Mouse (Mus musculus) stomach, embryonic 15.5 days (tissue): ENCODE data around the gene Acat2. TPM values are rescaled to one million over a fixed set of nuclear protein-coding genes. Genes with fewer than 3 reads are reported as not detected.
A peak's percentile ranks its signal among the peaks of the same experiment; 100 is the strongest.
"Not testable (repeated sequence)": the region's sequence is repeated elsewhere in the genome, so short reads cannot be mapped to it uniquely, and the experiment has no call there.

Source experiments
- ATAC-seq: fragments of 200-750 bp; cut with Nextera tagmentation; 2 replicates; pipeline ENCODE4 v1.8.0; 2017; ENCODE audit warnings: low read depth, moderate number of reproducible peaks, moderate TSS enrichment; ENCODE audit not compliant: insufficient read depth, low FRiP score
- H3K27ac ChIP-seq: fragments of 300-500 bp; sonication (generic); 2 replicates; pipeline ENCODE4 v1.5.1; 2015; ENCODE audit warnings: mild to moderate bottlenecking, inconsistent platforms
- H3K27me3 ChIP-seq: fragments of 300-500 bp; sonication (generic); replicated peaks from 2 replicates; pipeline ENCODE4 v1.6.1; 2015; ENCODE audit warnings: inconsistent platforms
- H3K36me3 ChIP-seq: fragments of 300-500 bp; sonication (generic); 2 replicates; pipeline ENCODE4 v1.6.1; 2015; ENCODE audit warnings: inconsistent platforms
- H3K4me1 ChIP-seq: fragments of 300-500 bp; sonication (generic); 2 replicates; pipeline ENCODE4 v1.6.1; 2015; ENCODE audit warnings: inconsistent platforms
- H3K4me2 ChIP-seq: fragments of 300-500 bp; sonication (generic); 2 replicates; pipeline ENCODE4 v1.6.1; 2015; ENCODE audit warnings: mild to moderate bottlenecking, inconsistent platforms
- H3K4me3 ChIP-seq: fragments of 300-500 bp; sonication (generic); replicated peaks from 2 replicates; pipeline ENCODE4 v1.5.1; 2015; ENCODE audit warnings: inconsistent platforms
- H3K9ac ChIP-seq: fragments of 300-500 bp; sonication (generic); 2 replicates; pipeline ENCODE4 v1.6.1; 2015; ENCODE audit warnings: inconsistent platforms
- H3K9me3 ChIP-seq: fragments of 300-500 bp; sonication (generic); 2 replicates; pipeline ENCODE4 v1.6.1; 2016; ENCODE audit warnings: inconsistent platforms
- WGBS: fragments of 180-500 bp; shearing (Covaris S2); methylation state at CpG from one replicate; pipeline ENCODE4 v1.1.7; 2015; 5-methylcytosine and 5-hydroxymethylcytosine counted together
- polyA plus RNA-seq: library from polyadenylated mRNA; unstranded; fragments of >200 nt; fragmentation: Nextera tagmentation; extraction: Ambion mirVana; gene quantifications from 2 replicates; pipeline ENCODE4 v1.2.1, GENCODE M21; 2015

Gene Acat2
- polyA plus RNA-seq, 1 experiment from 2014 or later: 146 TPM

- H3K4me1 ChIP-seq: no peaks in the 10 kb centered on the region
- no peaks in the 10 kb centered on the region for H3K9me3 ChIP-seq
- H3K4me2 ChIP-seq: no peak overlapping the region
- 86% methylated on average over 5 of the region's 5 CpGs for WGBS
- no peak overlapping the region for H3K27ac ChIP-seq
- no peak for ATAC-seq
- no peak overlapping the region for H3K4me3 ChIP-seq
- H3K36me3 ChIP-seq: peaks cover 31% of the 10 kb centered on the region
- no peak overlapping the region for H3K9ac ChIP-seq
- H3K27me3 ChIP-seq: no peaks in the 10 kb centered on the region
Measured at GRCm38 (mm10) chr17:12949669-12950068, 10.9 kb downstream of the Acat2 start.

GRCm38 (mm10) chr17:12942459-12943162 lies 17.9 kb downstream of the Acat2 start:
- peaks cover 12% of the 10 kb centered on the region; the same call in 1 of the 2 replicates for H3K36me3 ChIP-seq
- no peak overlapping the region for H3K27ac ChIP-seq
- no peaks in the 10 kb centered on the region for H3K9me3 ChIP-seq
- no peaks in the 10 kb centered on the region; the same call in 1 of the 2 replicates for H3K4me1 ChIP-seq
- H3K9ac ChIP-seq: no peak overlapping the region
- 83% methylated on average over 6 of the region's 6 CpGs for WGBS
- no peak for ATAC-seq
- H3K4me2 ChIP-seq: no peak overlapping the region
- H3K4me3 ChIP-seq: no peak overlapping the region
- H3K27me3 ChIP-seq: no peaks in the 10 kb centered on the region

DNA sequence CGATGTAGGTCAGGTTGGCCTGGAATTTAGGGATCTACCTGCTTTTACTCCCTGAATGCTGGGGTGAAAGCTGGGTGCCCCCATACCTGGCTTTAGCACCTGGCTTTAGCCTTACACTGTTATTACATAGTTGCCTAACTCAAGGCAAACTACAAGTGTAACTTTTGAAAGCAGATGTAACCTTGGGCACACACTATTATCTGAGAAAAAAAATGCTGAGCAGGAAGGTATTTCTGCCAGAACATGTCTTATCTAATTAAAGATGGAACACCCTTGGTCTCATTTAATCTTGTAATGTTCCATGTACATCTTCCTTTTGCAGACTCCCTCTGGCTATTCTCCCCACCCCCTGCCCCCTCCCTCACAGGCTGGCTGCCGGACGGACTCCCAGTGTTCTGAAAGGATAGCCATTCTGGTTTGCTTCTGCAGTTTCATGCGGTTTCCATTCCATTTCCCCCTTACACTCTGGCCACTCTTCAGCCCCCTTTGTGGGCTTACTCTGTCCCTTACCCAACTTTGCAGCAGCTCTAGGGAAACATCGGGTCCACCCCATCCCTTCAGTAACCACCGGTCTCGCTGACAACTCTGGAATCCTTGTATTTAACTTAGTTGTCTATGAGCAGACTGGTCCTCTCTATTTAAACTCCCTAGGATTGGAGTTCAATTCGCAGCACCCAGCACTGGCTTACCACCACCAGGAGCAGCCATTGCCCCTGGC lies 18.8 kb downstream of the Acat2 start:
- Histone ChIP-seq H3K36me3 (peaks cover 12% of the 10 kb centered on the region; the same call in 1 of the 2 replicates), H3K4me2 (no peak overlapping the region), H3K27me3 (no peaks in the 10 kb centered on the region), H3K4me3 (no peak overlapping the region), H3K4me1 (no peaks in the 10 kb centered on the region; the same call in 1 of the 2 replicates), H3K9me3 (no peaks in the 10 kb centered on the region), H3K27ac (no peak overlapping the region), H3K9ac (no peak overlapping the region)
- whole genome bisulfite sequencing: 68% methylated on average over 8 of the region's 8 CpGs
- ATAC-seq: no peak

- no peak within 1 kb of the TSS for H3K27ac ChIP-seq
- 8% methylated on average over 27 of the region's 27 CpGs for WGBS
Measured at GRCm38 (mm10) chr17:12940151-12940805, 20.3 kb downstream of the Acat2 start, which contains the start of gene Acat3. Acat3 (minus strand) TSS chr17:12940600.

GRCm38 (mm10) chr17:12939377-12940148 lies 21.0 kb downstream of the Acat2 start:
- not testable (repeated sequence) for H3K9me3 ChIP-seq, H3K27ac ChIP-seq, H3K9ac ChIP-seq, ATAC-seq, H3K36me3 ChIP-seq, H3K4me1 ChIP-seq, H3K27me3 ChIP-seq
- Histone ChIP-seq H3K4me3 (peak overlapping the region; percentile 38), H3K4me2 (peak overlapping the region; percentile 70)
- 67% methylated on average over 2 of the region's 12 CpGs for WGBS

More at GRCm38 (mm10) chr17:12940151-12940805, 20.3 kb downstream of the Acat2 start, which contains the start of gene Acat3:
- H3K4me3 ChIP-seq: peak within 1 kb of the TSS; percentile 38
- H3K9me3 ChIP-seq: no peaks in the 10 kb centered on the region
- H3K4me2 ChIP-seq: peak within 1 kb of the TSS; percentile 70
- H3K36me3 ChIP-seq: 0 out of 2 replicates have a peak, but pooled peaks cover 8% of the 10 kb centered on the region
- peak; percentile 76 for ATAC-seq
- H3K9ac ChIP-seq: no peak within 1 kb of the TSS
- H3K27me3 ChIP-seq: no peaks in the 10 kb centered on the region
- H3K4me1 ChIP-seq: no peaks in the 10 kb centered on the region; the same call in 1 of the 2 replicates

DNA sequence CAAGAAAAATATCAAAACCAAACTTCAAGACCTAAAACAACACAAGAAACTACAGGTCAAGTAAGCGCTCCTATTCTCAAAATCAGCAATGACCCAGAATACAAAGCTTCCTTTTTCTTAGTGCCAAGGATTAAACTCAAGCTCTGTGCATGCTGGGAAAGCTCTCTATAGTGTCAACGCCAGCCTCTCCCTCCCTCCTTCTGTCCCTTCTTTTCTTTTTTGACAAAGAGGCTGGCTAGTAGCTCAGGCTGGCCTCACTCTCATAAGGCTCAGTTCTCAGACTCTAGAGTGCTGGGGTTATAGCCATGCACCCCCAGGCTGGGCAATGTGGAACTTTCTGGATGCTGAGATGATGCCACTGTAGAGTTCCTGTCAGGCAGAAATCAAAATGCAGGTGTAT lies 22.5 kb downstream of the Acat2 start:
- Histone ChIP-seq H3K27ac (no peak overlapping the region), H3K27me3 (no peaks in the 10 kb centered on the region), H3K9me3 (no peaks in the 10 kb centered on the region), H3K4me1 (no peaks in the 10 kb centered on the region; the same call in 1 of the 2 replicates), H3K4me3 (no peak overlapping the region), H3K4me2 (no peak overlapping the region), H3K36me3 (0 out of 2 replicates have a peak, but pooled peaks cover 2% of the 10 kb centered on the region), H3K9ac (no peak overlapping the region)
- 60% methylated on average over 2 of the region's 2 CpGs for WGBS
- ATAC-seq: no peak

DNA sequence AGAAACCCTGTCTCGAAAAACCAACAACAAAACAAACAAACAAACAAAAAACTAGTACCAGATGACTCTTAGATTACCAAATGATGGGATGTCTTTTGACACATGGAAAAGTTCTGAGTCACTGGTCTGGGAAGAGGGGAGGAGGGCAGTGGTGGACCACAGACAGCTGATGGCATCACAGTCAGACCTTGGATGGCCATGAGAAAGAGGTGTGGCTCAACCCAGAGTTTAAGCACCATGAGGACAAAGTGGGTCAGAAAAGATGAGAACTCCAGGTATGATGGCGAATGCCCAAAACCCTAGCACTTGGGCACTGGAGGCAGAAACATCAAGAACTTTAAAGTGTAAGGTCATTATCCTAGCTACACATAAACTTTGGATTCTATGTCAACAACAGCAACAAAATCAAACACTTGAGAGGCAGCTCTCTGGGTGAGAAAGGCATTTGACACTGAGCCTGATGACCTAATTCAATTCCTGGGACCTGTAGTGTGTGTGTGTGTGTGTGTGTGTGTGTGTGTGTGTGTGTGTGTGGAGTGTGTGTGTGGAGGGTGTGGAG lies 23.1 kb downstream of the Acat2 start:
- no peak overlapping the region for H3K4me3 ChIP-seq
- no peak overlapping the region for H3K4me2 ChIP-seq
- H3K4me1 ChIP-seq: no peaks in the 10 kb centered on the region; the same call in 1 of the 2 replicates
- ATAC-seq: no peak
- H3K9ac ChIP-seq: no peak overlapping the region
- H3K27ac ChIP-seq: no peak overlapping the region
- no peaks in the 10 kb centered on the region for H3K27me3 ChIP-seq
- no peaks in the 10 kb centered on the region for H3K9me3 ChIP-seq
- WGBS: 71% methylated on average over 2 of the region's 2 CpGs
- 0 out of 2 replicates have a peak, but pooled peaks cover under 1% of the 10 kb centered on the region for H3K36me3 ChIP-seq

- WGBS: 55% methylated on average over 4 of the region's 4 CpGs
- no peaks in the 10 kb centered on the region for H3K9me3 ChIP-seq
- no peak overlapping the region for H3K4me3 ChIP-seq
- no peaks in the 10 kb centered on the region for H3K27me3 ChIP-seq
- H3K4me2 ChIP-seq: no peak overlapping the region
- H3K4me1 ChIP-seq: no peaks in the 10 kb centered on the region; the same call in 1 of the 2 replicates
- H3K36me3 ChIP-seq: no peaks in the 10 kb centered on the region
- no peak overlapping the region for H3K27ac ChIP-seq
- no peak overlapping the region for H3K9ac ChIP-seq
- ATAC-seq: peak; percentile 36; the same call in 1 of the 2 replicates
Measured at GRCm38 (mm10) chr17:12935719-12936118, 24.8 kb downstream of the Acat2 start.

DNA sequence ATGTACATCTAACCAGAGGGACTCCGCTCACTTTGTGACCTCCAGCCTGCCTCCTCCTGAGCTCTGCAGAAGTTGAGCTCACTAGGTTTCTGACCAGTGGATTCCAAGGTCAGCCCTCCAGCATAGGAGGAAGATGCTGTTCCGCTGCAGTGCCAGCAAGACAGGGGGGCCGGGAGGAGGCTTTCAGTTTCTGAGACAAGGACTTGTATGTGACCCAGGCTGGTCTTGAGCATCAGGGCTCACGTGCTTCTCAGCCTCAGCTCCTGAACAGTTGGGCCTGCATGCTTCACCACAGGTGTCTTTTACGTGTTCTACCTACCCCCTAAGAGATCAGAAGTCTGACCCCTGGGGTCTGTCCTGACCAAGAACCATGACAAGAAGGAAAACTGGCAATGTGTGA lies 29.0 kb downstream of the Acat2 start:
- ATAC-seq, H3K9me3 ChIP-seq, H3K4me3 ChIP-seq, H3K27me3 ChIP-seq, H3K27ac ChIP-seq, H3K36me3 ChIP-seq, H3K4me2 ChIP-seq, H3K9ac ChIP-seq, H3K4me1 ChIP-seq: not testable (repeated sequence)
- WGBS: 94% methylated on average over 5 of the region's 5 CpGs

GRCm38 (mm10) chr17:12925703-12926180 lies 34.8 kb downstream of the Acat2 start:
- H3K27ac ChIP-seq: no peak overlapping the region
- no peaks in the 10 kb centered on the region for H3K4me1 ChIP-seq
- no peaks in the 10 kb centered on the region for H3K27me3 ChIP-seq
- H3K36me3 ChIP-seq: peaks cover 45% of the 10 kb centered on the region
- H3K9me3 ChIP-seq: no peaks in the 10 kb centered on the region
- H3K4me2 ChIP-seq: no peak overlapping the region
- no peak overlapping the region for H3K9ac ChIP-seq
- no peak for ATAC-seq
- WGBS: 88% methylated on average over 8 of the region's 8 CpGs
- H3K4me3 ChIP-seq: no peak overlapping the region

DNA sequence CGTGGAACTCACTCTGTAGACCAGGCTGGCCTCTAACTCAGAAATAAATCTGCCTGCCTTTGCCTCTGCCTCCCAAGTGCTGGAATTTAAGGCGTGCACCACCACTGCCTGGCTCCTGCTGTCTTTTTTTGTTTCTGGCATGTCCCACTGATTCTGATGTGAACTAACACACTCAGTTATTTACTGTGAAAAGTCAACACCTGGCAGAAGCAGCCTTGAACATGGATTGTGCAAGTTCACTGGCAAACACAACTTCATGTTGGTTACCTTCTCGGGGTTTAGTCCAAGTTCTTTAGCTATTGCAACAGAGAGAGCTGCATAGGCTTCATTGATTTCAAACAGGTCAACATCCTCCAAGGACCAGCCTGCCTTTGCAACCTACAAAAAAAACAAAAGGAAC lies 35.5 kb downstream of the Acat2 start:
- Histone ChIP-seq H3K9me3 (no peaks in the 10 kb centered on the region), H3K27ac (no peak overlapping the region), H3K27me3 (no peaks in the 10 kb centered on the region), H3K4me2 (no peak overlapping the region), H3K4me3 (no peak overlapping the region), H3K36me3 (peaks cover 46% of the 10 kb centered on the region), H3K9ac (no peak overlapping the region), H3K4me1 (no peaks in the 10 kb centered on the region)
- 86% methylated on average over 3 of the region's 3 CpGs for WGBS
- no peak for ATAC-seq
